Mouse (Mus musculus) frontal cortex, postnatal 10 days (tissue): ENCODE measurements around the gene Atxn3.
"Not testable (repeated sequence)": the region's sequence is repeated elsewhere in the genome, so short reads cannot be mapped to it uniquely, and the experiment has no call there.

ENCODE experiments used
- DNase-seq, 2 experiments: peaks; one replicate each; pipeline ENCODE4 v3.0.0; 2022; ENCODE audit warnings: low spot score in 2 of 2, mixed read lengths in 1 of 2

The Atxn3 gene

DNA sequence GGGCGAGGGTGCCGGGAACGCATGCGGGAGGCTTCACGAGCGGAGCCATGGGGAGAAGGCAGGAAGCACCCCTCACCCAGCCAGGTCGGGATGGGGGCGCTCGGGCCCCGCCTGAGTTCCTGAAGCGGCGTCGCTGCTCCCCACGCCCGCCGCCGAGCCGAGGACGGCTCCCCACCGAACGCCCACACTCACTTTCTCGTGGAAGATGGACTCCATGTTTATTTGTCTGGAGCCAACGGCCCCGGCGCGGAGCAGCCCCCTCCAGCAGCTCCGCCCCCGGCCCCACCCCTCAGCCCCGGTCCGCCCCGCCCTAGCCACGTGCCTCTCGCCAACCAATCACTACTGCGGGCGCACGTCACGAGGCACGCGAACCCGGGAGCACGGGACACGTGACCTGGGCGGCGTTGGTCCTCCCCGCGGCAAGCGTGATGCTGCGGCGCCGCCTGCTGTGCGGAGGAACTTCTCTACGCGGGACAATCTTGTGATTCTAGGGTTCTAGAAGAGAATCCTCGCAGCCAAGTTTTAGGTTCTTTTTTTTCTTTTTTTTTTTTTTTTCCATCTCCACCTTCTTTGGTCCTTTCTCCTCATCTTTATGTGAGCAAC is at the start of gene Atxn3:
Gene Atxn3, minus strand, starts transcription at position 305 of the 603 bp plus-strand sequence.
- peak; percentile 94 to 97 for DNase-seq

DNA sequence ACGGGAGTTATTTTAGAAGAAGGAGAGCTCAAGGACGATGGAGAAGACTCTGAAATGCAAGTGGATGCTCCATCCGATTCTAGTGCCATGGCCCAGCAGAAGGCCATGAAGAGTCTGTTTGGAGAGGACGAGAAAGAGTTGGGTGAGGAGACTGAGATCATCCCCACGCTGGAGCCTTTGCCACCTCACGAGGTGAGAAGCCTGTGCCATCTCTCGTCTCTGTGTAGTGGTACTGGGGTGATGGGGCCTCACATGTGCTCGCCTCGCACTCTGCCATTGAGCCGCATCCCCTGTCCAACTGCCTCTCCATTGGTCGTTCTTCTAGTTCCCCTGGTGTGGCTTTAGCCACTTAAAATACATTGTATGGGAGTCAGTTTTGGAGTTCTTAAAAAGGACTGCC is 42.7 kb upstream of the Atxn3 start:
- DNase-seq: no peak

DNA sequence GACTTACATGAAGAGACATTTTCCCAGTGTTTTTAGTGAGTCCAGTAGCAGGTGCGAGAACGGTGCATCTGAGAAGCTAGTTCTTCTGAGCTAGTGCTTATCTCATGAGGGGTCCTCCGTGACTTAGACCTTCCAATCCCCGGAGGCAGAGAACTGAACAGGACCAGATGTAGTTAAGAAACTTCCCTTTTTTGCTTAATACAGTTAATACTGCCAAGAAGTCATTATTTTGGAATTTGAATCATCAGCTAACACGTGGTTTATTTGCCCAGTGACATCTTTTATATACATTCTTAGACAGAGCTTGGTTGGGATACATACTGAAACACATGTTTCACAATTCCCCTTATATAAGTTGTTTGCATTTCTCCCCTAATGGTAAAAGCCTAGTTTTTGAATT is 40.9 kb upstream of the Atxn3 start:
- no peak for DNase-seq

DNA sequence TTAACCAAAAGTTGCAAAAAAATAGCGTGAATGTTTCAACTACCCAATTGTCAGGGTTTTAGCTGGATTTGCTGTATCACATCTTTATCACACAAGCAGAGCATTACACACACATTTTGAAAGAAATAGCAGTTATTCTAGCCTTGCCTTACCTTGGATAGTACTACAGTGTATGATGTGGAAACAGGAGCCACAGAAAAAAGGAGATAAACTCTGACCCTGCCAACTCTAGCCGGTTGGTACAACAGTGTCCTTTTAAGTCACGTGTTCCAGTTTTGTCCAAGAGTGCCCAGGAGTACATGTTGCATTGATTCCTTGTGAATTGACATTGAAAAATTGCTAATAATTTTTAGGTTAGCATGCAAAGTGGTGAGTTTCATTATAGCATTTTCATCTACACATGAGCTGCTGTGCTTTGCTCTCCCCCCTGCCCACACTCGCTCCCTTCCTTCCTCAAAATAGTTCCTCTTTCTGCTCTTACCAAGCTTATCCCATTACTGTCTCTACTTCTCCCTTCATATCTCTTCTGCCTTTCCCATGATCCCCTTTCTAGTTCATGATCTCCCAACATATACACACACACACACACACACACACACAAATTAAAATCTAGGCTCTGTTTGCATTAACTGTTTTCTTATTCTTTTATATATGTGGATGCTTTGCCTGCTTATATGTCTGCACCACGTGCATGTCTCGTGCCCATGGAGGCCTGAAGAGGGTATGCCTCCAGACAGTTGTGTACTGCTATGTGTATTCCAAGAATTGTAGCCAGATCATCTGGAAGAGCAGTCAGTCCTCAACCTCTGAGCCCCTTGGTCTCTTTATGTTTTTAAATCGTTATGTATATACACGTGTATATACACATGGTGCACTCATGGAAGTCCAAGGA is 36.8 kb upstream of the Atxn3 start:
- DNase-seq: no peak

DNA sequence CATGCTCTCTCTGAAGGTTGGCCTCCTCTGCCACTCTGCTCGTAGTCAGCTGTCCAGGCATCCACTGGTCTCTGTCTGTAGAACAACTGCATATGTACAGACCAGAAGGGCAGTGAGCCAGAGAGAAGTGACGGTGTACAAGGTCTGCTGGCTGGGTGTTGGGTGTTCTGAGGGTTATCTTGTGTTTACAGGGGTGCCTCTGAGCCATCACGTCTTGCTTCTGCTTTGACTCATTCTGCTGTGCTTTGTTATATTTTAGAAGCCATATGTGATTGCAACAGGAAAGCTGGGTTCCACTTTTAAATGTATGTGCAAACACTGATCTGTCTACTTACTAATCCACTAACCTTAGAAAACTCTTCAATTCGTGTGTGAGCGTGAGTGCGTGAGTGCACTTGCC is 29.6 kb upstream of the Atxn3 start:
- DNase-seq: no peak

DNA sequence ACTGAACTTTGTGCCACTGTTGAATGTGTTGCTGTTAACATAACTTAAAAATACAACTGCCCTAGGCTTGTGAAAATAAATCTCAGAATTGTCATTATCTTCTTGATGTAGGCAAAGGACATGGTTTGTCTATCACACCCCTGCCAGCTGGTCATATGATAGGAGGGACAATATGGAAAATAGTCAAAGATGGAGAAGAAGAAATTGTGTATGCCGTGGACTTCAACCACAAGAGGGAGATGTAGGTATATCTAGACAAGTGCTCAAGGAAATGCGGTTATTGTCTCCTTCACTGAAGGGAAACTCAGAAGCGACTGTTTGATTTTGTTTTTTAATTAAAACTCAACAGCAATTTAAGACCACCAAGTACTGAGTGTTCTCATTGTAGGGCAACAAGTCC is 27.1 kb upstream of the Atxn3 start:
- no peak for DNase-seq

DNA sequence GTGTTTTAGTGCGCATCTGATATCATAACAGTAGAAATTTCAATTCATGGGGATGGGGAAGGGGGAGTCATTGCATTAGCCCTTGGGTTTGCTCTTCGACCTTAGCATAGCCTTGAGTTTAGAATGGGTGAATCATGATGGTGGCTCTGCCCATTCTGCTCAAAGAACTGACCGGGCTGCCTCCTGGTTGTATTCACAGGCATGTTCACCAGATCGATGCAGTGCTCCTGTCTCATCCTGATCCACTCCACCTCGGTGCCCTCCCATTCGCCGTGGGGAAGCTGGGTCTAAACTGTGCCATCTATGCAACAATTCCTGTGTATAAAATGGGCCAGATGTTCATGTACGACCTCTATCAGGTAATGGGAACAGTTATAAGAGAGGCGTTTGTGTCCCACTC is 24.9 kb upstream of the Atxn3 start:
- no peak for DNase-seq

DNA sequence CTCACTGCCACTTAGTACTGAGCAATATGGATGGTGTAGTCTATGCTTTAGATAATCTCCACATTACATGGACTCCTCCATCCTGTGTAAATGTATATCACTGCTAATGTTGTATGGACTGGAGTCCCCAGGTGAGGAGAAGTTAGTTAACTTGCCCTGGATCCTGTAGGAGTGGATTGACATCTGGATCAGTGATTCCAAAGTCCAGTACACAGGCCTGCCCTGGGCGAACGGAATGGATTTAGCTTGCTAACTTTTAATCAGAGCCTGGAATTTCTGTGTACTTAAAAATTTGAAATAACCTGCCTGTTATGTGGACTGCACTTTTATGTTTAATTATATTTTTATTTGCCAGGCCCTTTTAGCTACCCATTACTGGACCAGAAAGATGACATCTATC is 23.5 kb upstream of the Atxn3 start:
- no peak for DNase-seq

DNA sequence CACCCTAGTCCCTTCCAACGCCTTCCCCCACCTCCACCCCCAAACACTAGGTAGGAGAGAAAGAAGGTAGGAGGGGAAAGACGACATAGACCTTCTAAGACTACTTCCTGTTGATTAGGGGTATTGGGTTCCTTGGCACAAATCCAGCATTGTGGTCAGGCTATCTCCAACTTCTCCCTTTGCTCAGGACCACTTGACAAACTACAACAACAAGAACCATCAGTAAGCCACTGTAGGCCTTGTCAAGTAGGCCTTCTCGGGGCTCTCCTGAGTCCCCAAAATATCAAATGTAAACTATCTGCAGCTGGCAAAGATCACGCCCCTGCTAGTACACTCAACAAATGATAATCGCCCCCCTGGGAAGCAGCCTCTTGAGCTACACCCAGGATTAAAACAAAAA is 22.2 kb upstream of the Atxn3 start:
- no peak for DNase-seq

DNA sequence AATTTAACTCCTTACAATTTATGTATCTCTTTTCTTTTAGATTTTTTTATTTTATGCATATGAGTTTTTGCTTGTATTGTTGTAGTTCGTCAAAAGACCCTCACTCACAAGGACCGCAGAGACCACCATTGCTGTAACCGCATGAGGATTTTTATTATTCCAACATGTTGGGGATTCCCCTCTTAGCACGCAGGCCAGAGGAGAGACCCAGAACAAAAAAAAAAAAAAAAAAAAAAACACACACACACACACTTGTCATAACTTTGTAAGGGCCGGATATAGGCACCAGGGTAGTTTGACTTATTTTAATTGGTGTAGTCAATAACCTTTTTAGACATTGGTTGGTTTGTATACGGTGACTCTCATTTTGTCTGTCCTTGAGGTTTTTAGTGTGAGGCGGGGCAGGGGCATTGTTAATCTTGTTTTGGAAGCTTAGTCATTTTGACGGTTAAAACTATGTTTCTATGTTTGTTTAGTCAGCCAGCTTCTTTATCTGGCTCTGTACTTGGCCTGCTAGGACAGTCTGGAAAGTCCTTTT is 21.2 kb upstream of the Atxn3 start:
- DNase-seq: no peak

DNA sequence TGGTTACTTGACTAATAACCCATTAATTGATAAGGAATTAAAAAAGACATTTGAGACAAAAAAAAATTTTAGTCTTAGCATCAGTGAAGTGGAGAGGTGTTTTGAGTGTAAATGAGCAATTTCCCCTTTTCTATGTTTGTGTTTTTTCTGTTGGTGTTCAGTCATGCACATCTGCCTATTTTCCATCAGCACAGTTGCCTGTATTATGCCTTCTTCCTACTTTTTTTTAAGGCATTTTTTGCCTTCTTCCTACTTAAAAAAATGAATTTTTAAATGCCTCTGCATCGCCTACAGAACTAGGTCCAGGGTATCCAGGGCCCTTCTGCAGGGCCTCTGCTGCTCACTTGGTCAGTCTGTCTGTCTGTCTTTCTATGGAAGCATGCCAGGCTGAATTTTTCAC is 20.5 kb upstream of the Atxn3 start:
- no peak for DNase-seq

DNA sequence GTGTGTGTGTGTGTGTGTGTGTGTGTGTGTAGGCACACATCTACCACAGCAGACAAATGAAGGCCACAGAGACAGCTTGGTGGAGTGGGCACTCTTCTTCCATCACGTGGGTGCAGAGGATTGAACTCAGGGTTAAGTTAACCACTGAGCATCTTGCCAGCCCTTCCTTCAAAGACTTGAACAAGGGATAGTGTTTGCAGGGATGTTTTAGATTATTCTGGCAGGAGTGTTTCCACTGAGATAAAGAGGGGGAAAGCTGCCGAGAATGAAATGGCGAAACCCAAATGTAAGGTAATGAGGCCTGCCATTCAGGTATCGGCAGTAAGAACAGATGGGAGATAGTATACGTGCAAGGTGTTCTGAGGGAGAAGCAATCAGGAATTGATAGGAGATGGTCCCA is 20.1 kb upstream of the Atxn3 start:
- DNase-seq: no peak

DNA sequence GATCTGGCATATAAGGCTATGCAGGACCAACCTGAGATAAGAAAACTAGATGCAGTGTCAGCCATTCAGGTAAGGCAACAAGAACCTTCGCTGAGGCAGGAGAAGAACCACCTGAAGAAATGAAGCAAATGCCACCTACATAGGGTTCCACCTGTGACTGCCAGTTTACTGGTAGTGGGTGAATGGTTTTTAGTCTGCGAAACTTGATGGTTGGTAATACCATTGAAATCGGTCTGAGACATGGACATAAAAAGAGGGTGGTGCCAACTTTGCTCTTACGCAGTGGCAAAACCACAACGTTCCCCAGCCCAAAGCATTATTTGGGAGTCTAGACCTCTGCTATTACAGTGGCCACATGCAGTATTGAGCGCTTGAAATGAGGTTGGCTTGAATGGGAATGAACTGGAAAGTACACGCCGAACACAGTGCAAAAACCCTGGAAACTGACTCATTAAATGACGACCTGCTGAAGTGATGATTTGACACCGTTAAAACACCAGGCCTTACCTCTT is 19.4 kb upstream of the Atxn3 start:
- DNase-seq: no peak

DNA sequence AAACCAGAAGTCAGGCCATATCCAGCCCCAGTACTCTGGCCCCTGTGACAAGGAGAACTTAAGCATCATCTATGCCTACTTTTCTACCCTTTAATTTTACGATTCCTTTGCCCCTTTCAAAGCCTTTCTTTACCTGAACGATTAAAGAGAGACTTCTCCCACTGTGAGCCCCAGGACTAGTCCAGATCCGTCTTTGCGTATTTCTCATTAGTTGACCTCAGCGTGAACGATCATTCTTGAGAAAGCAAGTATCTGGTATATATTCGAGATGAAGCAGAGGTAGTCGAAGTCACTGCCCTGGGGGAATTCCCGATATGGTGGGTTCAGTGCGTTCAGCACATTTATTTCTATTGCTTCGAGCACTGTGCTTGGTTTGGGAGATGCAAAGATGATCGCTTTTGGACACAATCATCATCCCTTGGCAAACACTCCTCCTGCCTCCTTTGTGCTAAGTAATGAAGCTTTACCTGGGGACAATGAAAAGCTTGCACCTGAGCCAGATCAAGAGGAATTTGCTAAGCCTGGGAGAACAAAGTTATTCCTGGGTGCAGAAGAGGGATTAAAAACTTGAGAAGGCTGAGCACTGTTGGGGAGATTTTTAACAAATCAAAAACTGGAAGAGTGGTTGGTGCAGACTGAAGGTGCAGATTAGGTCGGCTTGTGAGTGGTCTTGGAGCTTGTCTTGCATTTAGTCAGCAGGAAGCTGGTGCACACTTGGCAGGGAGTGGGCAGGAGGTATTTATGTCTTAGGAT is 18.8 kb upstream of the Atxn3 start:
- DNase-seq: no peak

DNA sequence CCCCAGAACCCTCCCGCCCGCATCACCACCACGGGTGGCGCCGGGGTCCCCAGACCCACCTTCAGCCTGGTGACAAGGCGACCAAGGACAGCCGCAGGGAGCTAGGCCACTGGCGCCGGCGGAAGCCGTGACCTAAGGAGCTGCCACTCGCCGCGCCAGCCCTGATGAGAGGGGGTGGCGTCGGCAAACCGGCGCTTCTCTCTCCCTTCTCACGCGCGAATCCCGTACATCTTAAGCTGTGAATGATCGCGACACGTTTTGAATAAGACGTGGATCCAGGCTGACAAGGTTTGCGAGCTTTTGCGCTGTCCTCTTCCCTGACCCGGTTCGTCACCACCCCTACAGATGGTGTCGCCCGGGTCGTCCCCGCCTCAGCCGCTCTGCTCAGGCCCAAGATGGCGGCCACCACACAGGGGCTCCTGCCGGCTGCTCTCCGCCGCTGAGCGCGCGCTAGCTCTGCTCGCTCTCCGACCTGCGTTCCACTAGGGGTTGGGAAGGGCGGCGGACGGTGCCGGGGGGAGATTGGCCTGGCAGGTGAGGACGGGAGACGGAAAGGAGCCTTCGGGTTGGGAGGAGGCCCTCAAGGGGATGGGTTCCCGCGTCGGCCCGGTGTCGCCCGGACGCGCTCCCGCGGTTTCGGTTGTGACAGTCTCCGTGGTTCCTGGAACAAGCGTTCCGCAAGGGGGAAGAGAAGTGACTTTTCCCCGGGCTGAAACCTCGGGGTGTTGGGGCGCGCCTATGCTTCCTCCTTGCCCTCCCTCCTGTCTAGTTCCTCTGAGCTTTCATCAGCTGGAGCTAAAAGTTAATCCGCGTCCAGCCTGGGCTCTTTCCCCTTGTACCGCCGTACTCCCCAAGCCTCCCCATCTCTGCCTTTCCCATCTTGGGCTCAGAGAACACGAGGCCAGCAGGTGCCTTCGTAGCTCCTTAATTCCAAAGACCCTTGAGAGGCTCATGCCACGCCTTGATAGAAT is 17.8 kb upstream of the Atxn3 start, which contains the start of gene Cpsf2:
Gene Cpsf2, plus strand, starts transcription at position 388 of the 971 bp plus-strand sequence.
- peak; percentile 64 to 84 for DNase-seq

DNA sequence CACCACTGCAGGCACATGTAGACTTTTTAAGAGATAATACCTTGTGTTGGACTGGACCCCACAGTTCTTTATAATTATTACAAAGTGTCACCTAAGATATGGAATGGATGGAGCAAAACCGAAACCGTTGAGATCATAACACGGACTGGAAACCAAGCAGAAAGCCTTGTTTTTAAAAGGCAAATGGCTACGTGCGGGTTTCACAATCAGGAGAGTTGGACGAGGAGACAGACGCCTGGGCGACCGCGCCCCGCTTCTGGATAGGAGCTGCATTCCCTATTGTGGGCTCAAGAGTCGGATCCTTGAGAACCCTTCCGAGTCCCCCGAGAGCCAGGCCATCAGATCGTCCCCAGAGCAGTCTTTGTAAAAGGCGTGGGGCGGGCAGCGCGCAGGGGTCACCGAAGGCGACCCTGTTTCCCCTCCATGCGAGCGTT is 17.1 kb upstream of the Atxn3 start:
- DNase-seq: no peak

DNA sequence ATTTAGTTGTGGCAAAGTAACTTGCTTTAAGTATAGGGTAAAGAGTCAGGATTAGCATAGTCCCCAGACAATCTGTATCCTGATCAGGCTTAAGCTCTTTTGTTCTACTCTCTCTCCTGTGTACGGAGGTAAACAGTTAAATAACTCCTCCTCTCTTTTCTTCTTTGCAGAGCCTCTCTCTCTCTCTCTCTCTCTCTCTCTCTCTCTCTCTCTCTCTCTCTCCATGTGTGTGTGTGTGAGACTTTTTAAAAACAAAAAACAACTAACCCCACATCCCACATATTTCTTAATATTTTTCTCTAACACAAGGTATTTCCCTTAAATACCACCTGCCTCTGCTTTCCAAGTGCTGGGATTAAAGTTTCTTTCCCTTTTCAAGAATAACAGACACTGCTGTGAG is 16.5 kb upstream of the Atxn3 start:
- DNase-seq: no peak

DNA sequence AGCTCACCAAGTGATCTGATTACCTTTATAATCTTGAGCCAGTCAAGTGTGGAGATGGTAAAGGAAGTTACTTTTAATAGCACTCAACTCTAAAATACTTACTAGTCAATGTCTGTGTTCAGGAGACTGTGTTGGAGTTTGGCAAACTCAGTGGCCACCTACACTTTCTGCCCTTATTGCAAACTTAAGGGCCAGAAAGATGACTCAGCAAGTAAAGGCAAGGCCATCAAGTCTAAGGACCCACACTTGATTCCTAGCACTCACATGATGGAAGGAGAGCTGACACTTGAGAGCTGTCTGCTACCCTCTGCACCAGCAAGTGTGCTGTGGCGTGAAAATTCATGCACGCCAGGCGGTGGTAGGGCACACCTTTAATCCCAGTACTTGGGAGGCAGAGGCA is 14.2 kb upstream of the Atxn3 start:
- DNase-seq: no peak

DNA sequence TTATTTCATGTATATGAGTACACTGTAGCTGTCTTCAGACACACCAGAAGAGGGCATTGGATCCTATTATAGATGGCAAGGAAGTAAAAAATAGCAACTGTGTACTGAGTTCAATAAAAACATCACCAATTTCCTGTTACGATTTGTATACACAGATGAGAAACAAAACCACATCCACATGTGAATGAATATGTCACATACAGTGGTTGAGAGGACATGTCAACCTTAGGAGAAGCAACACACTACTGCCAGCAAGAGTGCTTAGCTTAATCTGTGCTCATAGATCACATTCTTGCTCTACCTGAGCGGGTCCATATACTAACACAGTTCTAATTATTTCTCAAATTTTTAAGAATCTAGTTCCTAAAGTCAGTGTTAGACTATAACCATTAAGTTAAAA is 13.3 kb upstream of the Atxn3 start:
- no peak for DNase-seq

DNA sequence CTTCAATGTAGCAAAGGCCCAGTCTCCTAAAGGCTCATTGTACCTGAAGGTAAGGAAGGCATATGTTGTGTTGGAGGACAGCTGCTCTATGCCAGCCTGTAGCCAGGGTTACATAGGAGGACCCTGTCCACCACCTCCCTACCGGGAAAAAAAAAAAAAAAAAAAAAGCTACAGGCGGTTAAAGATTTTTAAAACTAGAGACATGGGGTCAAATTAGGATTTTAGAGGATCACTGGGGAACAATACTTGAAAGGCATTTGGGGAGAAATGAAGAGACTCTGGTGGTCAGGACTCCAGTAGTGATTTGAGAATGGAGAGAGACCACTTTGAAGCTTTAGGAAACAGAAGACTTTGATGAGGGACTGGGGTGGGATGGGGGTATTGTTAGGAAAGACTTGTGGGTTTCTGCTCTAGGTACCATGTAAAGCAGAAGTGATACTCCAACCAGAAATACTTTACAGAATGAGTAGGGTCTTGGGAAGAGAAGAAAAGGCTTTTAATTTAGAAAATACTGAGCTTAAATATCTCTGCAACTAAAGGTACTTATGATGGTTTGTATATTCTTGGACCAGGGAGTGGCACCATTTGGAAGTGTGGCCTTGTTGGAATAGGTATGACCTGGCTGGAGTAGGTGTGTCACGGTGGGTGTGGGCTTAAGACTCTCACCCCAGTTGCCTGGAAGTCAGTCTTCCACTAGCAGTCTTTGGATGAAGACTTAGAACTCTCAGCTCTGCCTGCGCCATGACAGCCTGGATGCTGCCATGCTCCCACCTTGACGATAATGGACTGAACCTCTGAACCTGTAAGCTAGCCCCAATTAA is 1.1 kb upstream of the Atxn3 start:
- not testable (repeated sequence) for DNase-seq
